Comparison of ENCODE assay signal across 9 mouse cellular contexts in genomic region chr2:91068162-91068871, GRCm38 (mm10). TPM values are rescaled to one million over a fixed set of nuclear protein-coding genes. Genes with fewer than 3 reads are reported as not detected.
DNase-seq lines count a peak whose midpoint lies in the region; ATAC-seq and TF ChIP-seq lines count a peak whose summit lies in the region.
"Had no signal": no experiment of that assay in that cellular context is flagged by ENCODE, and none has a peak within 500 bp of the region (broad histone marks: within the 10 kb centered on the region; RNA-seq: fewer than 3 reads in every experiment).

No protein-coding gene starts in this region.

- no peak for DNase-seq in cerebellum, adult 2 months
- DNase-seq in cerebellum, postnatal 25 days = no peak
- DNase-seq in lung, embryonic 14.5 days = no peak
- DNase-seq in lung, postnatal 14 days = no peak
- no peak for DNase-seq in right cerebral cortex, adult 18-20 months
- no peak for DNase-seq in urinary bladder, adult 18-20 months (ENCODE audit: low spot score in 2 of 2)
- DNase-seq: cerebellum, adult 9-10 months had no signal

- peak overlapping the region; percentile 91 for H3K4me3 ChIP-seq in cerebellum, adult 2 months (replicated peaks; ENCODE audit: insufficient read depth, low read depth, low read length)
- 0 out of 2 replicates have a peak overlapping the region, but pooled peaks have one; percentile 58 for H3K4me3 ChIP-seq in lung, embryonic 14.5 days (ENCODE audit: low read depth, low read length)
- H3K4me3 ChIP-seq in limb, embryonic 12.5 days (replicated peaks) = peak overlapping the region; percentile 64
- H3K4me3 ChIP-seq in olfactory bulb, adult 2 months (ENCODE audit: insufficient read depth, low read depth, low read length) = peak overlapping the region; percentile 25

- peaks cover 20% of the 10 kb centered on the region for H3K4me1 ChIP-seq in cerebellum, adult 2 months (ENCODE audit: control insufficient read depth, insufficient read depth, low read length)
- H3K4me1 ChIP-seq in lung, embryonic 14.5 days (ENCODE audit: insufficient read depth) = peaks cover 6% of the 10 kb centered on the region; the same call in 1 of the 2 replicates
- H3K4me1 ChIP-seq in limb, embryonic 12.5 days (replicated peaks) = peaks cover 24% of the 10 kb centered on the region
- H3K4me1 ChIP-seq in olfactory bulb, adult 2 months (ENCODE audit: control insufficient read depth, insufficient read depth, low read length) = peaks cover 19% of the 10 kb centered on the region

- WGBS in cerebellum, adult 2 months = 49% methylated on average over 13 of the region's 13 CpGs
- WGBS in lung, embryonic 14.5 days = 52% methylated on average over 13 of the region's 13 CpGs
- WGBS in limb, embryonic 12.5 days = 62% methylated on average over 13 of the region's 13 CpGs
- 53% methylated on average over 13 of the region's 13 CpGs for WGBS in olfactory bulb, adult 2 months

- peak overlapping the region; percentile 86 for H3K4me2 ChIP-seq in lung, embryonic 14.5 days
- peak overlapping the region; percentile 86 for H3K4me2 ChIP-seq in limb, embryonic 12.5 days

- H3K36me3 ChIP-seq in lung, embryonic 14.5 days (ENCODE audit: insufficient read depth) = peaks cover 36% of the 10 kb centered on the region
- H3K36me3 ChIP-seq in limb, embryonic 12.5 days = peaks cover 45% of the 10 kb centered on the region

- no peak overlapping the region for H3K9ac ChIP-seq in lung, embryonic 14.5 days
- peak overlapping the region; percentile 73 for H3K9ac ChIP-seq in limb, embryonic 12.5 days (replicated peaks)

- no peaks in the 10 kb centered on the region for H3K27me3 ChIP-seq in cerebellum, adult 2 months (ENCODE audit: control insufficient read depth, insufficient read depth, low read length)
- no peaks in the 10 kb centered on the region for H3K27me3 ChIP-seq in lung, embryonic 14.5 days (ENCODE audit: insufficient read depth, low read length)
- H3K27me3 ChIP-seq in limb, embryonic 12.5 days = no peaks in the 10 kb centered on the region

- no peak for ATAC-seq in lung, embryonic 14.5 days (ENCODE audit: insufficient read depth)
- no peak for ATAC-seq in limb, embryonic 12.5 days (ENCODE audit: insufficient number of reproducible peaks, insufficient read depth, low FRiP score, low TSS enrichment, low read depth)

- no peaks in the 10 kb centered on the region for H3K9me3 ChIP-seq in lung, embryonic 14.5 days (ENCODE audit: low read depth, low read length)
- H3K9me3 ChIP-seq in limb, embryonic 12.5 days = no peaks in the 10 kb centered on the region

- TF ChIP-seq POLR2A in cerebellum, adult 2 months (IDR thresholded peaks at IDR 0.05; ENCODE audit: borderline replicate concordance, insufficient read depth, low read length) = no peak
- TF ChIP-seq POLR2A in olfactory bulb, adult 2 months (IDR thresholded peaks at IDR 0.05; ENCODE audit: insufficient read depth, low read depth, low read length) = no peak

- H3K27ac ChIP-seq in cerebellum, adult 2 months (ENCODE audit: insufficient read depth, low read length) = no peak overlapping the region
- no peak overlapping the region for H3K27ac ChIP-seq in lung, embryonic 14.5 days (ENCODE audit: low read depth)
- 0 out of 2 replicates have a peak overlapping the region, but pooled peaks have one; percentile 23 for H3K27ac ChIP-seq in limb, embryonic 12.5 days
- no peak overlapping the region for H3K27ac ChIP-seq in olfactory bulb, adult 2 months (ENCODE audit: insufficient read depth, low read depth, low read length)

- TF ChIP-seq CTCF in cerebellum, adult 2 months (IDR thresholded peaks at IDR 0.05; ENCODE audit: borderline replicate concordance, insufficient read depth, low read depth, low read length) = no peak
- no peak for TF ChIP-seq CTCF in lung, embryonic 14.5 days (IDR thresholded peaks at IDR 0.05; ENCODE audit: low read depth)
- TF ChIP-seq CTCF in olfactory bulb, adult 2 months (IDR thresholded peaks at IDR 0.05; ENCODE audit: insufficient read depth, low read depth, low read length) = no peak

RNA-seq across cellular contexts. Expression of gene Slc39a13, which starts 1.9 kb away (rescaled TPM):
- polyA plus RNA-seq in cerebellum, adult 2 months (2012; rRNA removed) = 93.3 and 97.7 TPM in 2 replicates
- 29.0 and 33.3 TPM in 2 replicates for polyA plus RNA-seq in lung, embryonic 14.5 days (2014; fragmentation: Nextera tagmentation; extraction: Ambion mirVana)
- 45.2 and 49.0 TPM in 2 replicates for polyA plus RNA-seq in limb, embryonic 12.5 days (2016; fragmentation: Nextera tagmentation; extraction: Ambion mirVana)
- not detected in 2 replicates for polyA plus RNA-seq in olfactory bulb, adult 2 months (2012; ENCODE audit: insufficient read depth, insufficient read length, low replicate concordance, missing spikeins)

RNA-seq across cellular contexts. Expression of gene Spi1, which starts 13.9 kb away (rescaled TPM):
- 3.3 and 4.1 TPM in 2 replicates for polyA plus RNA-seq in cerebellum, adult 2 months (2012; rRNA removed)
- polyA plus RNA-seq in lung, embryonic 14.5 days (2014; fragmentation: Nextera tagmentation; extraction: Ambion mirVana) = 6.2 TPM in 2 replicates
- polyA plus RNA-seq in limb, embryonic 12.5 days (2016; fragmentation: Nextera tagmentation; extraction: Ambion mirVana) = 2.8 and 3.3 TPM in 2 replicates
- polyA plus RNA-seq in olfactory bulb, adult 2 months (2012; ENCODE audit: insufficient read depth, insufficient read length, low replicate concordance, missing spikeins) = not detected in 2 replicates

RNA-seq across cellular contexts. Expression of gene Psmc3, which starts 14.5 kb away (rescaled TPM):
- polyA plus RNA-seq in cerebellum, adult 2 months (2012; rRNA removed) = 194 and 199 TPM in 2 replicates
- polyA plus RNA-seq in lung, embryonic 14.5 days (2014; fragmentation: Nextera tagmentation; extraction: Ambion mirVana) = 300 and 322 TPM in 2 replicates
- 350 and 352 TPM in 2 replicates for polyA plus RNA-seq in limb, embryonic 12.5 days (2016; fragmentation: Nextera tagmentation; extraction: Ambion mirVana)
- not detected in 2 replicates for polyA plus RNA-seq in olfactory bulb, adult 2 months (2012; ENCODE audit: insufficient read depth, insufficient read length, low replicate concordance, missing spikeins)

RNA-seq across cellular contexts. Expression of gene Rapsn, which starts 32.9 kb away (rescaled TPM):
- 1.0 and 1.5 TPM in 2 replicates for polyA plus RNA-seq in cerebellum, adult 2 months (2012; rRNA removed)
- polyA plus RNA-seq in lung, embryonic 14.5 days (2014; fragmentation: Nextera tagmentation; extraction: Ambion mirVana) = 1.5 and 1.6 TPM in 2 replicates
- polyA plus RNA-seq in limb, embryonic 12.5 days (2016; fragmentation: Nextera tagmentation; extraction: Ambion mirVana) = 8.5 and 8.7 TPM in 2 replicates
- polyA plus RNA-seq in olfactory bulb, adult 2 months (2012; ENCODE audit: insufficient read depth, insufficient read length, low replicate concordance, missing spikeins) = not detected in 2 replicates

RNA-seq across cellular contexts. Expression of gene Mybpc3, which starts 49.6 kb away (rescaled TPM):
- 39.6 and 51.4 TPM in 2 replicates for polyA plus RNA-seq in cerebellum, adult 2 months (2012; rRNA removed)
- 0.47 and 7.7 TPM in 2 replicates for polyA plus RNA-seq in lung, embryonic 14.5 days (2014; fragmentation: Nextera tagmentation; extraction: Ambion mirVana)
- 0.09 and 0.12 TPM in 2 replicates for polyA plus RNA-seq in limb, embryonic 12.5 days (2016; fragmentation: Nextera tagmentation; extraction: Ambion mirVana)
- polyA plus RNA-seq in olfactory bulb, adult 2 months (2012; ENCODE audit: insufficient read depth, insufficient read length, low replicate concordance, missing spikeins) = not detected in 2 replicates

Comparison
In these comparisons a context has a peak if more than half of its experiments do, and no peak if none do; other contexts are left out.
1. H3K4me3 ChIP-seq: peak in every context shown above with its lines; median percentile 91 in cerebellum, adult 2 months; 64 in limb, embryonic 12.5 days; 58 in lung, embryonic 14.5 days; 25 in olfactory bulb, adult 2 months.
2. RNA of gene Slc39a13, which starts 1.9 kb away (polyA plus RNA-seq): 93.3 to 97.7 TPM in cerebellum, adult 2 months, 45.2 to 49.0 TPM in limb, embryonic 12.5 days and 29.0 to 33.3 TPM in lung, embryonic 14.5 days; not detected in olfactory bulb, adult 2 months; every median in the first group is over 10 times any median in the second.